Mouse (Mus musculus): ENCODE measurements around the gene Jsrp1.

DNA sequence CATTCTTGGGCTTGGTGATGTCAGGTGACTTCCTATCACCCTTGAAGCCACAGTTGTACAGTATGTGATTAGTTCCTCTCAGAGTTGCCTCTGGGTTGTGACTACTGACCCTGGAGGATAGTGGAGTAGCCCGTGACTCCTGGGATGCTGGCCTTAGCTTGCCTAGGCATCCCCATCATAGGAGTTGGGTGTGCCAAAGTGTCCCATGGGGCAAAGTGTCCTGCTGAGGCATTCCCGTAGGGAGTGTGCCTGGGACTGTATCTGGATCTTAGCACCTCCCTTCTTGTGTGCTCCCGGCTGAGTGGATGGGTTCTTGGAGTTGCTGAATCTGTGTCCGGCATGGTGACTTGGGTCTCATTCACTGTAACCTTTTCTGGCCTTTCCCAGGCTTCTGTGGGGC lies 38.3 kb downstream of the Jsrp1 start:
- TF ChIP-seq E2F4 (IDR thresholded peaks at IDR 0.05; ENCODE audit: borderline replicate concordance, low read depth, low read length) (no peak), ZC3H11A (IDR thresholded peaks at IDR 0.05; ENCODE audit: low read depth, low read length) (no peak), KAT2A (conservative IDR thresholded peaks at IDR 0.05; ENCODE audit: low read depth, low read length) (no peak), POLR2A (IDR thresholded peaks at IDR 0.05; ENCODE audit: control insufficient read depth in 1 of 2, insufficient read depth in 1 of 2, low read depth in 1 of 2, low read length in 2 of 2, poor library complexity in 1 of 2) (no peak), TCF12 (IDR thresholded peaks at IDR 0.05; ENCODE audit: low read depth, low read length) (no peak), ETS1 (IDR thresholded peaks at IDR 0.05; ENCODE audit: low read depth, low read length) (no peak)
